Mouse (Mus musculus): ENCODE measurements around the gene Lmo2.

DNA sequence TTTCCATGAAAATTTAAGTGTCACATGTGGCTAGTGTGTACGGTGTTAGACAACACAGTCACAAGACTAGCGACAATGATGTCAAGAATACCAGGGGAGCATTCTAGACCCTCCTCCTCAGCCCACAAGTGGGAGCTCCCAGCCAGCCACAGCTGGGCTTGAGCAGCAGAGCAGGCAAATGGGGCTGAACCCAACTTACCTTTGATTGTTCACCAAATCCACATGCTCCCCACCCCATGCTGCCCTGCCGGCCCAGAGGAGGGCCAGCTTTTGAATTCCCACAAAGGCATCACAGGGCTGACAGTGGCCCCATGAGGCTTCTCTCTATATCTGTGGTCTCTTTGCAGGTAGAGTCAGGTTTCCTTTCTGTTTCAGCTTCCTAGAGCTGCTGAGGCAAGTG, 16.7 kb upstream of the Lmo2 start:
- TF ChIP-seq CTCF (IDR thresholded peaks at IDR 0.05; ENCODE audit: low read depth, low read length) (no peak), POLR2A (IDR thresholded peaks at IDR 0.05; ENCODE audit: borderline replicate concordance, low read depth, low read length) (no peak)

Measured in bone marrow macrophage, adult 2 months (primary cell).